Mouse (Mus musculus): ENCODE results near the gene Prss29.

- TF ChIP-seq TAL1 (IDR thresholded peaks at IDR 0.05; ENCODE audit: low read length) (no peak), GATA1 (IDR thresholded peaks at IDR 0.05; ENCODE audit: low read length) (no peak)
Measured at GRCm38 (mm10) chr17:25294111-25294510, 24.3 kb upstream of the Prss29 start.

Data from erythroblast, embryonic 14.5 days (primary cell).